Mouse (Mus musculus): Measurements from ENCODE around the gene Slc6a8. TPM values are rescaled to one million over a fixed set of nuclear protein-coding genes. Genes with fewer than 3 reads are reported as not detected.

Gene Slc6a8
- polyA plus RNA-seq, 1 experiment from 2014 or later: 6.6 TPM

Other genes starting within 250 kb of the Slc6a8 start
- not detected in 2 replicates for gene Trex2, start 237.8 kb upstream of the Slc6a8 start, polyA plus RNA-seq (2015; fragmentation: Nextera tagmentation; extraction: Ambion mirVana)
- gene Haus7, start 214.1 kb upstream of the Slc6a8 start, polyA plus RNA-seq (2015; fragmentation: Nextera tagmentation; extraction: Ambion mirVana): 64.4 and 66.9 TPM in 2 replicates
- 155 and 183 TPM in 2 replicates for gene Bgn, start 189.5 kb upstream of the Slc6a8 start, polyA plus RNA-seq (2015; fragmentation: Nextera tagmentation; extraction: Ambion mirVana)
- 0.09 and 0.13 TPM in 2 replicates for gene Atp2b3, start 170.1 kb upstream of the Slc6a8 start, polyA plus RNA-seq (2015; fragmentation: Nextera tagmentation; extraction: Ambion mirVana)
- gene Dusp9, start 33.7 kb upstream of the Slc6a8 start, polyA plus RNA-seq (2015; fragmentation: Nextera tagmentation; extraction: Ambion mirVana): 11.1 and 13.0 TPM in 2 replicates
- gene Pnck, start 13.0 kb upstream of the Slc6a8 start, polyA plus RNA-seq (2015; fragmentation: Nextera tagmentation; extraction: Ambion mirVana): 15.7 and 16.1 TPM in 2 replicates
- gene Bcap31, start 43.0 kb downstream of the Slc6a8 start, polyA plus RNA-seq (2015; fragmentation: Nextera tagmentation; extraction: Ambion mirVana): 287 and 292 TPM in 2 replicates
- 23.3 and 25.1 TPM in 2 replicates for gene Abcd1, start 43.4 kb downstream of the Slc6a8 start, polyA plus RNA-seq (2015; fragmentation: Nextera tagmentation; extraction: Ambion mirVana)
- gene Plxnb3, start 83.9 kb downstream of the Slc6a8 start, polyA plus RNA-seq (2015; fragmentation: Nextera tagmentation; extraction: Ambion mirVana): 0.30 and 0.67 TPM in 2 replicates
- 3.7 and 5.4 TPM in 2 replicates for gene Srpk3, start 101.3 kb downstream of the Slc6a8 start, polyA plus RNA-seq (2015; fragmentation: Nextera tagmentation; extraction: Ambion mirVana)
- gene Idh3g, start 113.7 kb downstream of the Slc6a8 start, polyA plus RNA-seq (2015; fragmentation: Nextera tagmentation; extraction: Ambion mirVana): 225 and 230 TPM in 2 replicates
- 178 and 183 TPM in 2 replicates for gene Ssr4, start 113.9 kb downstream of the Slc6a8 start, polyA plus RNA-seq (2015; fragmentation: Nextera tagmentation; extraction: Ambion mirVana)
- gene Pdzd4, start 151.8 kb downstream of the Slc6a8 start, polyA plus RNA-seq (2015; fragmentation: Nextera tagmentation; extraction: Ambion mirVana): 0.47 and 0.67 TPM in 2 replicates
- gene Avpr2, start 219.0 kb downstream of the Slc6a8 start, polyA plus RNA-seq (2015; fragmentation: Nextera tagmentation; extraction: Ambion mirVana): 0.13 and 0.14 TPM in 2 replicates
- gene L1cam, start 223.0 kb downstream of the Slc6a8 start, polyA plus RNA-seq (2015; fragmentation: Nextera tagmentation; extraction: Ambion mirVana): 2.7 and 2.9 TPM in 2 replicates
- gene Arhgap4, start 248.7 kb downstream of the Slc6a8 start, polyA plus RNA-seq (2015; fragmentation: Nextera tagmentation; extraction: Ambion mirVana): 2.0 and 4.3 TPM in 2 replicates
- 138 and 143 TPM in 2 replicates for gene Naa10, start 248.8 kb downstream of the Slc6a8 start, polyA plus RNA-seq (2015; fragmentation: Nextera tagmentation; extraction: Ambion mirVana)

Measured in lung, embryonic 15.5 days (tissue).